Mouse (Mus musculus) MEL (cell line): ENCODE measurements around the gene Scyl3.

Experiments
- POLR2A ChIP-seq, 2 experiments: IDR thresholded peaks; 2 replicates each; pipeline ENCODE4 v1.6.1; 2011 to 2012; ENCODE audit warnings: low read length in 2 of 2, mild to moderate bottlenecking in 2 of 2, control low read depth in 1 of 2, improper control_type of control experiment in 1 of 2, low read depth in 1 of 2, moderate library complexity in 1 of 2; ENCODE audit not compliant: control insufficient read depth in 1 of 2, insufficient read depth in 1 of 2, poor library complexity in 1 of 2
- RAD21 ChIP-seq: IDR thresholded peaks from 2 replicates; pipeline ENCODE4 v1.6.1; 2011; ENCODE audit warnings: mild to moderate bottlenecking, low read depth, low read length, improper control_type of control experiment

DNA sequence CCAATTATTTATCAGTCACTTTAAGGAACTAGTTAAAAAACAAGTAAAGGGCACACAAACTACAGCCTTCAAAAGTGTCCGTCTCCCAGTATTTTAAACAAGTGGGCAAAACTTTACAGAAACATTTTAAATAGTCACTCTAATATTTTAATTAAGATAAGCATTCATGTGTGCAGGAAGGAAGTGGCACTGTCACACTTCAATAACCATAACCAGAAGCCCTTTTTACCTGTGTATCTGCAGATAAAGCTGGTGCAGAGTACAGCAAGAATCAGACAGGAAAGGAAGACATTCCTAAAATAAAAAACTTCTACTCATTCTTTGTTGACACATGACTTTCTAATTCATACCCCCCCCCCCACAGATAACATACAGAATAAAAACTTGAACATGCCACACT, 47.6 kb downstream of the Scyl3 start:
- no peak for TF ChIP-seq POLR2A (IDR thresholded peaks at IDR 0.05; ENCODE audit: control insufficient read depth in 1 of 2, insufficient read depth in 1 of 2, low read depth in 1 of 2, low read length in 2 of 2, poor library complexity in 1 of 2)
- no peak for TF ChIP-seq RAD21
